Mouse (Mus musculus): Measurements from ENCODE around the gene Haspin.

DNA sequence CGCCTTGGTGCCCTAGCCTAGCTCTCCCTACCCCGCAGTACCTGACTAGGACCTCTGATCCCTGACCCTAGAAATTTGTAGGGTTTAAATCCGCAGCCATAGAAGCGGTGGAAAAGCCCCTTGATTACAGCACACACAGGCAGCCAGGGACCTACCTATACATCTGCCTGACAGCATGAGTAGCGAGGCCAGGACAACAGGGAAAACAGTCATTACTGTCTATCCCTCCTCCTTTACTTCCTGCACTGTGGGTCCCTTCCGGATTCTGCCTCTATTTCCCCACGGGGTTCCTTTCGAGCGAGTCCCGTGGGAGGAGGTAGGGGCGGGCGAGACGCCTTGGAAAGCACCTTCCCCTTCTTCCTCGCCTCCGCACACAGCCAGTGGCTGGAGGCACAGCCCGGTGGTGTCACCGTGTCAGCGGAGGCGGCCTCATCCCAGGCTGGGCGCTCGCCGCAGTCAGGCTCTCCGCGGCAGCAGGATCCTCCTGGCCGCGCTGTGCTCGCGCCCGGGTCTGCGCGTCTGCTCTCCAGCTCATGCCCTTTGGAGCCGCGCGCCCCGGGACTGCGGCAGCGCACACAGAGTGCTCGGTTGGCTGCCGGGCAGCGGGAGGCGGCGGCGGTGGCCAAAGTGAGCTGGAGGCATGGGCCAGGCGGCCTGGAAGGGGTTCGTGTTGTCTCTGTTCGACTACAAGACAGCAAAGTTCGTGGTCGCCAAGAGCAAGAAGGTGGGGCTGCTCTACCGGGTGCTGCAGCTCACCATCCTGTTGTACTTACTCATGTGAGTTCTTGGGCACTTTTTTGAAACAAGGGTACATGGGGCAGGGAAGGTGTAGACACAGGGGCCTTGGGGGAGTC lies 22.1 kb upstream of the Haspin start, which contains the start of gene P2rx5:
- TF ChIP-seq CTCF (IDR thresholded peaks at IDR 0.05; ENCODE audit: borderline replicate concordance, insufficient read depth, low read length) (no peak), POLR2A (IDR thresholded peaks at IDR 0.05; ENCODE audit: low read depth, low read length) (peak; percentile 47; the same call in 1 of the 2 replicates)

Data from embryonic fibroblast, embryonic 13.5 days (primary cell).